Mouse (Mus musculus) layer of hippocampus, adult 11-12 months (tissue): ENCODE results near the gene Wnk4.

Experiments used
- DNase-seq: peaks from one replicate; pipeline ENCODE4 v3.0.0; 2022; ENCODE audit warnings: low spot score

The Wnk4 gene

GRCm38 (mm10) chr11:101276319-101277070 is 16.1 kb downstream of the Wnk4 start:
- no peak for DNase-seq

- peak; percentile 39 for DNase-seq
Observed at GRCm38 (mm10) chr11:101277381-101278222, 17.2 kb downstream of the Wnk4 start.

- peak; percentile 84 for DNase-seq
Observed at GRCm38 (mm10) chr11:101278223-101279192, 18.1 kb downstream of the Wnk4 start, which contains the start of the genes Cntd1 and Coa3. TSS of gene Cntd1 (plus strand) at chr11:101279012. TSS of gene Coa3 (minus strand) at chr11:101279114.

GRCm38 (mm10) chr11:101279193-101279569 is 18.8 kb downstream of the Wnk4 start:
- DNase-seq = no peak

- DNase-seq = no peak
Observed at GRCm38 (mm10) chr11:101280837-101281236, 20.5 kb downstream of the Wnk4 start.

- no peak for DNase-seq
Observed at GRCm38 (mm10) chr11:101282896-101283295, 22.5 kb downstream of the Wnk4 start.

- no peak for DNase-seq
Observed at GRCm38 (mm10) chr11:101283805-101284204, 23.4 kb downstream of the Wnk4 start.

GRCm38 (mm10) chr11:101287306-101287705 is 26.9 kb downstream of the Wnk4 start:
- peak; percentile 32 for DNase-seq

GRCm38 (mm10) chr11:101291231-101291630 is 30.9 kb downstream of the Wnk4 start:
- no peak for DNase-seq

- no peak for DNase-seq
Observed at GRCm38 (mm10) chr11:101295191-101295590, 34.8 kb downstream of the Wnk4 start.

GRCm38 (mm10) chr11:101300881-101301280 is 40.5 kb downstream of the Wnk4 start:
- no peak for DNase-seq

- DNase-seq = no peak
Observed at GRCm38 (mm10) chr11:101301299-101302003, 41.1 kb downstream of the Wnk4 start.

- DNase-seq = peak; percentile 98
Observed at GRCm38 (mm10) chr11:101302004-101302798, 41.8 kb downstream of the Wnk4 start, which contains the start of gene Becn1. TSS of gene Becn1 (minus strand) at chr11:101302286.

GRCm38 (mm10) chr11:101307744-101308143 is 47.4 kb downstream of the Wnk4 start:
- DNase-seq = no peak

GRCm38 (mm10) chr11:101311083-101311482 is 50.7 kb downstream of the Wnk4 start:
- DNase-seq = no peak

- DNase-seq = no peak
Observed at GRCm38 (mm10) chr11:101312150-101312549, 51.8 kb downstream of the Wnk4 start.

GRCm38 (mm10) chr11:101314567-101314966 is 54.2 kb downstream of the Wnk4 start:
- no peak for DNase-seq

- no peak for DNase-seq
Observed at GRCm38 (mm10) chr11:101315082-101315650, 54.8 kb downstream of the Wnk4 start.

- DNase-seq = peak; percentile 94
Observed at GRCm38 (mm10) chr11:101315665-101316500, 55.5 kb downstream of the Wnk4 start, which contains the start of gene Psme3. TSS of gene Psme3 (plus strand) at chr11:101316213.
